Mouse (Mus musculus): ENCODE measurements at regions not wholly inside any gene's neighbourhood (a gene's known extent, or its start where the extent isn't known, plus 50 kb on each side); places are given as distances from the start of the nearest gene placed in this dataset.
"Not testable (repeated sequence)": the region's sequence is repeated elsewhere in the genome, so short reads cannot be mapped to it uniquely, and the experiment has no call there.

GRCm38 (mm10) chr10:37880841-37881240 is 742.1 kb upstream of the Marcks start:
- DNase-seq (ENCODE audit: low read depth, low spot score), result no peak

GRCm38 (mm10) chr10:37873925-37874324 is 735.2 kb upstream of the Marcks start:
- no peak for DNase-seq (ENCODE audit: low read depth, low spot score)

GRCm38 (mm10) chr10:37861001-37861400 is 722.3 kb upstream of the Marcks start:
- DNase-seq (ENCODE audit: low read depth, low spot score), result no peak

- no peak for DNase-seq (ENCODE audit: low read depth, low spot score)
These were observed 710.6 kb upstream of the Marcks start for GRCm38 (mm10) chr10:37849291-37849846.

GRCm38 (mm10) chr10:37842820-37843219 is 704.1 kb upstream of the Marcks start:
- no peak for DNase-seq (ENCODE audit: low read depth, low spot score)

GRCm38 (mm10) chr10:37841842-37842241 is 703.1 kb upstream of the Marcks start:
- peak; percentile 53 for DNase-seq (ENCODE audit: low read depth, low spot score)

GRCm38 (mm10) chr10:37837721-37838120 is 699.0 kb upstream of the Marcks start:
- no peak for DNase-seq (ENCODE audit: low read depth, low spot score)

- DNase-seq (ENCODE audit: low read depth, low spot score), result no peak
These were observed 674.3 kb upstream of the Marcks start for GRCm38 (mm10) chr10:37813026-37813425.

GRCm38 (mm10) chr10:37812405-37812851 is 673.7 kb upstream of the Marcks start:
- no peak for DNase-seq (ENCODE audit: low read depth, low spot score)

- DNase-seq (ENCODE audit: low read depth, low spot score), result no peak
These were observed 673.1 kb upstream of the Marcks start for GRCm38 (mm10) chr10:37811789-37812188.

- DNase-seq (ENCODE audit: low read depth, low spot score), result no peak
These were observed 664.6 kb upstream of the Marcks start for GRCm38 (mm10) chr10:37803225-37803805.

- DNase-seq (ENCODE audit: low read depth, low spot score), result no peak
These were observed 660.7 kb upstream of the Marcks start for GRCm38 (mm10) chr10:37799397-37799796.

GRCm38 (mm10) chr10:37798285-37798684 is 659.6 kb upstream of the Marcks start:
- no peak for DNase-seq (ENCODE audit: low read depth, low spot score)

- DNase-seq (ENCODE audit: low read depth, low spot score), result no peak
These were observed 659.0 kb upstream of the Marcks start for GRCm38 (mm10) chr10:37797701-37798100.

GRCm38 (mm10) chr10:37792878-37793277 is 654.2 kb upstream of the Marcks start:
- DNase-seq (ENCODE audit: low read depth, low spot score), result peak; percentile 10

- no peak for DNase-seq (ENCODE audit: low read depth, low spot score)
These were observed 649.3 kb upstream of the Marcks start for GRCm38 (mm10) chr10:37788049-37788448.

GRCm38 (mm10) chr10:37779383-37780302 is 640.9 kb upstream of the Marcks start:
- no peak for DNase-seq (ENCODE audit: low read depth, low spot score)

GRCm38 (mm10) chr10:37760542-37761367 is 622.0 kb upstream of the Marcks start:
- no peak for DNase-seq (ENCODE audit: low read depth, low spot score)

- DNase-seq (ENCODE audit: low read depth, low spot score), result no peak
These were observed 602.9 kb upstream of the Marcks start for GRCm38 (mm10) chr10:37741581-37741980.

- no peak for DNase-seq (ENCODE audit: low read depth, low spot score)
These were observed 600.3 kb upstream of the Marcks start for GRCm38 (mm10) chr10:37739024-37739423.

- DNase-seq (ENCODE audit: low read depth, low spot score), result no peak
These were observed 586.9 kb upstream of the Marcks start for GRCm38 (mm10) chr10:37725609-37726008.

- not testable (repeated sequence) for DNase-seq (ENCODE audit: low read depth, low spot score)
These were observed 586.3 kb upstream of the Marcks start for GRCm38 (mm10) chr10:37724994-37725393.
